Mouse (Mus musculus): ENCODE data around the gene Gls.

Gls gene

GRCm38 (mm10) chr1:52121052-52121451, 112.0 kb downstream of the Gls start:
- DNase-seq (ENCODE audit: low spot score in 2 of 2): no peak

GRCm38 (mm10) chr1:52120191-52120590, 112.8 kb downstream of the Gls start:
- no peak for DNase-seq (ENCODE audit: low spot score in 2 of 2)

GRCm38 (mm10) chr1:52119691-52120090, 113.3 kb downstream of the Gls start:
- no peak for DNase-seq (ENCODE audit: low spot score in 2 of 2)

- DNase-seq (ENCODE audit: low spot score in 2 of 2): peak; percentile 40 to 77
Measured at GRCm38 (mm10) chr1:52118860-52119591, 114.0 kb downstream of the Gls start, which contains the start of gene Stat1. Gene Stat1, plus strand, starts transcription at chr1:52119440.

GRCm38 (mm10) chr1:52117777-52118176, 115.3 kb downstream of the Gls start:
- no peak for DNase-seq (ENCODE audit: low spot score in 2 of 2)

GRCm38 (mm10) chr1:52116441-52116840, 116.6 kb downstream of the Gls start:
- no peak for DNase-seq (ENCODE audit: low spot score in 2 of 2)

- peak; percentile 94 to 98 for DNase-seq (ENCODE audit: low spot score in 2 of 2)
Measured at GRCm38 (mm10) chr1:52113666-52114069, 119.4 kb downstream of the Gls start.
